23 mouse cellular contexts compared by ENCODE assay signal in genomic region chr2:6717953-6718352, GRCm38 (mm10).
DNase-seq lines count a peak whose midpoint lies in the region; ATAC-seq and TF ChIP-seq lines count a peak whose summit lies in the region.
"Had no signal": no experiment of that assay in that cellular context is flagged by ENCODE, and none has a peak within 500 bp of the region (broad histone marks: within the 10 kb centered on the region; RNA-seq: fewer than 3 reads in every experiment).

No protein-coding gene starts in this region.

- no peak for ATAC-seq in CD4-positive, CD25-positive, alpha-beta regulatory T cell, adult 4 months
- ATAC-seq in megakaryocyte, adult 5-6 weeks (ENCODE audit: poor library complexity, severe bottlenecking) = no peak
- ATAC-seq in hindbrain, embryonic 13.5 days (ENCODE audit: low FRiP score) = no peak
- ATAC-seq: hindbrain, postnatal 0 days; intestine, embryonic 16.5 days; midbrain, embryonic 15.5 days had no signal

- no peak overlapping the region for H3K4me2 ChIP-seq in hindbrain, embryonic 13.5 days
- H3K4me2 ChIP-seq: embryonic facial prominence, embryonic 15.5 days; forebrain, embryonic 12.5 days; lung, embryonic 15.5 days; midbrain, embryonic 15.5 days had no signal

- no peaks in the 10 kb centered on the region for H3K9me3 ChIP-seq in megakaryocyte, embryonic 14.5 days
- H3K9me3 ChIP-seq in hindbrain, embryonic 13.5 days = no peaks in the 10 kb centered on the region
- H3K9me3 ChIP-seq: embryonic facial prominence, embryonic 10.5 days; embryonic facial prominence, embryonic 15.5 days; forebrain, embryonic 12.5 days; lung, embryonic 15.5 days; midbrain, embryonic 15.5 days had no signal

- DNase-seq in CD4-positive, CD25-positive, alpha-beta regulatory T cell, adult 2 months (ENCODE audit: low read depth, low spot score) = peak; percentile 7
- no peak for DNase-seq in right cerebral cortex, postnatal 14 days
- DNase-seq: adrenal gland, postnatal 25 days; cerebellum, adult 8-10 months; cerebellum, postnatal 25 days; gastrocnemius, postnatal 10 days; kidney, adult 8-10 months; kidney, postnatal 10 days; layer of hippocampus, adult 9-11 months; thymus, postnatal 36 days had no signal

- H3K27me3 ChIP-seq in megakaryocyte, embryonic 14.5 days (replicated peaks) = no peaks in the 10 kb centered on the region
- no peaks in the 10 kb centered on the region for H3K27me3 ChIP-seq in hindbrain, embryonic 13.5 days
- H3K27me3 ChIP-seq: embryonic facial prominence, embryonic 15.5 days; forebrain, embryonic 12.5 days; lung, embryonic 15.5 days; midbrain, embryonic 15.5 days had no signal

- WGBS in olfactory bulb, adult 2 months = 55% methylated on average over 3 of the region's 3 CpGs
- 79% methylated on average over 3 of the region's 3 CpGs for WGBS in hindbrain, embryonic 13.5 days

- peak overlapping the region; percentile 3; the same call in 1 of the 2 replicates for H3K27ac ChIP-seq in brown adipose tissue, adult 24 weeks (replicated peaks; ENCODE audit: low read depth, low read length)
- peak overlapping the region; percentile 44; the same call in 1 of the 2 replicates for H3K27ac ChIP-seq in olfactory bulb, adult 2 months (ENCODE audit: insufficient read depth, low read depth, low read length)
- H3K27ac ChIP-seq in hindbrain, embryonic 13.5 days = no peak overlapping the region
- H3K27ac ChIP-seq: embryonic facial prominence, embryonic 10.5 days; embryonic facial prominence, embryonic 15.5 days; forebrain, embryonic 12.5 days; hindbrain, postnatal 0 days; lung, embryonic 15.5 days; midbrain, embryonic 15.5 days had no signal

- no peak for TF ChIP-seq CTCF in olfactory bulb, adult 2 months (IDR thresholded peaks at IDR 0.05; ENCODE audit: insufficient read depth, low read depth, low read length)

- peaks cover 75% of the 10 kb centered on the region for H3K4me1 ChIP-seq in megakaryocyte, embryonic 14.5 days
- no peaks in the 10 kb centered on the region; the same call in 1 of the 2 replicates for H3K4me1 ChIP-seq in brown adipose tissue, adult 24 weeks (ENCODE audit: control insufficient read depth, insufficient read depth, insufficient read length, low read length)
- peaks cover 12% of the 10 kb centered on the region for H3K4me1 ChIP-seq in olfactory bulb, adult 2 months (ENCODE audit: control insufficient read depth, insufficient read depth, low read length)
- peaks cover 27% of the 10 kb centered on the region for H3K4me1 ChIP-seq in hindbrain, embryonic 13.5 days (replicated peaks)

- peak overlapping the region; percentile 94 for H3K4me3 ChIP-seq in megakaryocyte, embryonic 14.5 days (replicated peaks)
- no peak overlapping the region for H3K4me3 ChIP-seq in brown adipose tissue, adult 24 weeks (ENCODE audit: insufficient read depth, low read depth, low read length)
- no peak overlapping the region for H3K4me3 ChIP-seq in olfactory bulb, adult 2 months (ENCODE audit: insufficient read depth, low read depth, low read length)
- no peak overlapping the region for H3K4me3 ChIP-seq in hindbrain, embryonic 13.5 days
- H3K4me3 ChIP-seq: embryonic facial prominence, embryonic 10.5 days; embryonic facial prominence, embryonic 15.5 days; forebrain, embryonic 12.5 days; lung, embryonic 15.5 days; midbrain, embryonic 15.5 days had no signal

- no peak overlapping the region for H3K9ac ChIP-seq in hindbrain, embryonic 13.5 days
- H3K9ac ChIP-seq: embryonic facial prominence, embryonic 15.5 days; forebrain, embryonic 12.5 days; lung, embryonic 15.5 days; midbrain, embryonic 15.5 days had no signal

- H3K36me3 ChIP-seq in megakaryocyte, embryonic 14.5 days (replicated peaks; ENCODE audit: low read length) = peaks cover 32% of the 10 kb centered on the region
- no peaks in the 10 kb centered on the region for H3K36me3 ChIP-seq in hindbrain, embryonic 13.5 days
- H3K36me3 ChIP-seq: embryonic facial prominence, embryonic 10.5 days; embryonic facial prominence, embryonic 15.5 days; forebrain, embryonic 12.5 days; lung, embryonic 15.5 days; midbrain, embryonic 15.5 days had no signal

- no peak for TF ChIP-seq POLR2A in olfactory bulb, adult 2 months (IDR thresholded peaks at IDR 0.05; ENCODE audit: insufficient read depth, low read depth, low read length)
